Mouse (Mus musculus) lung, adult 2 months (tissue): ENCODE measurements around the gene Tmem235.

Experiments used
- CTCF ChIP-seq: fragments of 200-500 bp; IDR thresholded peaks from 2 replicates; pipeline ENCODE4 v1.5.1; 2011; ENCODE audit warnings: mild to moderate bottlenecking, low read length, control low read depth; ENCODE audit not compliant: insufficient read depth
- POLR2A ChIP-seq: fragments of 200-500 bp; IDR thresholded peaks from 2 replicates; pipeline ENCODE4 v1.6.1; 2011; ENCODE audit warnings: low read depth, mild to moderate bottlenecking, control low read depth, low read length, borderline replicate concordance; ENCODE audit errors: extremely low read depth

- no peak for TF ChIP-seq POLR2A
- TF ChIP-seq CTCF = no peak
Observed at GRCm38 (mm10) chr11:117858392-117858791, 2.2 kb upstream of the Tmem235 start.
